Mouse (Mus musculus) G1E (cell line): ENCODE data around the gene H2-M1. TPM values are rescaled to one million over a fixed set of nuclear protein-coding genes. Genes with fewer than 3 reads are reported as not detected.

Experiments
- ATAC-seq: 2 replicates; pipeline ENCODE4 v1.8.0; 2016; ENCODE audit warnings: mild to moderate bottlenecking; ENCODE audit not compliant: insufficient number of reproducible peaks, poor library complexity, low FRiP score, severe bottlenecking; ENCODE audit errors: extremely low read depth
- DNase-seq: peaks from one replicate; pipeline ENCODE4 v3.0.0; 2012; ENCODE audit warnings: low spot score
- H3K27me3 ChIP-seq: 2 replicates; pipeline ENCODE4 v1.6.1; 2012; ENCODE audit warnings: mild to moderate bottlenecking, low read length, inconsistent platforms; ENCODE audit not compliant: insufficient read depth
- H3K36me3 ChIP-seq: replicated peaks from 2 replicates; pipeline ENCODE3; 2012; ENCODE audit warnings: mild to moderate bottlenecking, inconsistent platforms
- H3K4me1 ChIP-seq: 2 replicates; pipeline ENCODE4 v1.6.1; 2012; ENCODE audit warnings: low read depth, low read length, inconsistent platforms, mixed read lengths; ENCODE audit not compliant: insufficient read depth
- H3K4me3 ChIP-seq: 2 replicates; pipeline ENCODE4 v1.5.1; 2012; ENCODE audit warnings: low read depth, mild to moderate bottlenecking, inconsistent platforms, low read length, moderate library complexity, mixed read lengths
- H3K9me3 ChIP-seq: replicated peaks from 2 replicates; pipeline ENCODE4 v1.6.1; 2012; ENCODE audit warnings: inconsistent platforms
- CTCF ChIP-seq: IDR thresholded peaks from 2 replicates; pipeline ENCODE4 v1.5.1; 2012; ENCODE audit warnings: low read depth, low read length, inconsistent platforms, mixed read lengths
- GATA1 ChIP-seq: IDR thresholded peaks from 2 replicates; pipeline ENCODE4 v1.6.1; 2012; ENCODE audit warnings: borderline replicate concordance, low read length, inconsistent platforms, mixed read lengths
- GATA2 ChIP-seq: IDR thresholded peaks from 2 replicates; pipeline ENCODE4 v1.6.1; 2012; ENCODE audit warnings: low read depth, low read length, inconsistent platforms, borderline replicate concordance
- POLR2AphosphoS5 ChIP-seq: IDR thresholded peaks from 2 replicates; pipeline ENCODE4 v1.6.1; 2012; ENCODE audit warnings: low read depth, low read length, inconsistent platforms; ENCODE audit not compliant: insufficient replicate concordance
- TAL1 ChIP-seq: conservative IDR thresholded peaks from 2 replicates; pipeline ENCODE4 v1.6.1; 2012; ENCODE audit warnings: low read depth, low read length, inconsistent platforms, mixed read lengths
- polyA plus RNA-seq: library from polyadenylated mRNA; stranded (reverse); fragments of >175 nt; gene quantifications from 2 replicates; pipeline ENCODE4 v1.2.3, GENCODE M21; 2012
- total RNA-seq, 2 experiments: library from RNA; stranded (forward) in 1 of 2; stranded (reverse) in 1 of 2; fragments of 200-1000 nt in 1 of 2; fragments of >200 nt in 1 of 2; fragmentation: Nextera tagmentation in 1 of 2; gene quantifications; 2 replicates each; pipeline ENCODE4 v1.2.3; 2014 to 2017

Gene H2-M1
- not detected in 2 replicates for total RNA-seq (2014; fragmentation: Nextera tagmentation)
- 0.16 TPM in 1 of 2 replicates, not detected in the other for total RNA-seq (2017)
- not detected in 2 replicates for polyA plus RNA-seq

GRCm38 (mm10) chr17:36672119-36672518 is at the start of gene H2-M1:
Gene H2-M1 (minus strand): TSS chr17:36672219.
- Histone ChIP-seq H3K4me3 (no peak within 1 kb of the TSS), H3K4me1 (no peaks in the 10 kb centered on the region), H3K27me3 (no peaks in the 10 kb centered on the region), H3K9me3 (no peaks in the 10 kb centered on the region), H3K36me3 (no peaks in the 10 kb centered on the region)
- DNase-seq (no peak), ATAC-seq (no peak)
- TF ChIP-seq CTCF (no peak), TAL1 (no peak), GATA1 (no peak), POLR2AphosphoS5 (no peak), GATA2 (no peak)

- no peak for ATAC-seq
- no peaks in the 10 kb centered on the region for H3K36me3 ChIP-seq
These were observed 25.7 kb upstream of the H2-M1 start for GRCm38 (mm10) chr17:36697693-36698092.

GRCm38 (mm10) chr17:36642566-36642965 is 29.5 kb downstream of the H2-M1 start, which contains the start of gene H2-M9:
Gene H2-M9 (minus strand): TSS chr17:36642666.
- TF ChIP-seq GATA2 (no peak), TAL1 (no peak), POLR2AphosphoS5 (no peak), CTCF (no peak), GATA1 (no peak)
- H3K27me3 ChIP-seq = no peaks in the 10 kb centered on the region
- no peaks in the 10 kb centered on the region for H3K9me3 ChIP-seq
- H3K4me3 ChIP-seq = no peak within 1 kb of the TSS
- no peaks in the 10 kb centered on the region for H3K4me1 ChIP-seq
- ATAC-seq (no peak), DNase-seq (no peak)
- H3K36me3 ChIP-seq = no peaks in the 10 kb centered on the region

More at GRCm38 (mm10) chr17:36697693-36698092, 25.7 kb upstream of the H2-M1 start:
- no peaks in the 10 kb centered on the region for H3K27me3 ChIP-seq
- TF ChIP-seq GATA2 = no peak
- no peak for DNase-seq
- H3K4me1 ChIP-seq = no peaks in the 10 kb centered on the region
- no peaks in the 10 kb centered on the region for H3K9me3 ChIP-seq
- no peak overlapping the region for H3K4me3 ChIP-seq

Other genes with a start within 250 kb of the H2-M1 start
- not detected in 2 replicates for gene H2-M10.4, start 209.9 kb downstream of the H2-M1 start, total RNA-seq (2014; fragmentation: Nextera tagmentation)
- gene H2-M10.4, start 209.9 kb downstream of the H2-M1 start, total RNA-seq (2017) = not detected in 2 replicates
- not detected in 2 replicates for gene H2-M10.4, start 209.9 kb downstream of the H2-M1 start, polyA plus RNA-seq
- gene H2-M11, start 125.1 kb downstream of the H2-M1 start, total RNA-seq (2014; fragmentation: Nextera tagmentation) = not detected in 2 replicates
- not detected in 2 replicates for gene H2-M11, start 125.1 kb downstream of the H2-M1 start, total RNA-seq (2017)
- gene H2-M11, start 125.1 kb downstream of the H2-M1 start, polyA plus RNA-seq = not detected in 2 replicates
- gene H2-M9, start 29.6 kb downstream of the H2-M1 start, total RNA-seq (2014; fragmentation: Nextera tagmentation) = not detected in 2 replicates
- gene H2-M9, start 29.6 kb downstream of the H2-M1 start, total RNA-seq (2017) = 0.12 and 0.27 TPM in 2 replicates
- not detected in 2 replicates for gene H2-M9, start 29.6 kb downstream of the H2-M1 start, polyA plus RNA-seq
- gene H2-M10.5, start 100.7 kb upstream of the H2-M1 start, total RNA-seq (2014; fragmentation: Nextera tagmentation) = not detected in 2 replicates
- not detected in 2 replicates for gene H2-M10.5, start 100.7 kb upstream of the H2-M1 start, total RNA-seq (2017)
- not detected in 2 replicates for gene H2-M10.5, start 100.7 kb upstream of the H2-M1 start, polyA plus RNA-seq
- gene H2-M10.6, start 140.0 kb upstream of the H2-M1 start, total RNA-seq (2014; fragmentation: Nextera tagmentation) = not detected in 2 replicates
- gene H2-M10.6, start 140.0 kb upstream of the H2-M1 start, total RNA-seq (2017) = 0.06 TPM in 1 of 2 replicates, not detected in the other
- not detected in 2 replicates for gene H2-M10.6, start 140.0 kb upstream of the H2-M1 start, polyA plus RNA-seq
- 31.8 and 39.7 TPM in 2 replicates for gene Trim26, start 164.9 kb upstream of the H2-M1 start, total RNA-seq (2014; fragmentation: Nextera tagmentation)
- gene Trim26, start 164.9 kb upstream of the H2-M1 start, total RNA-seq (2017) = 12.5 TPM in 2 replicates
- gene Trim26, start 164.9 kb upstream of the H2-M1 start, polyA plus RNA-seq = 11.7 and 13.4 TPM in 2 replicates
- gene Trim15, start 195.0 kb upstream of the H2-M1 start, total RNA-seq (2014; fragmentation: Nextera tagmentation) = not detected in 2 replicates
- 0.22 TPM in 1 of 2 replicates, not detected in the other for gene Trim15, start 195.0 kb upstream of the H2-M1 start, total RNA-seq (2017)
- gene Trim15, start 195.0 kb upstream of the H2-M1 start, polyA plus RNA-seq = not detected in 2 replicates
- gene Trim10, start 197.4 kb upstream of the H2-M1 start, total RNA-seq (2014; fragmentation: Nextera tagmentation) = 8.3 and 18.1 TPM in 2 replicates
- gene Trim10, start 197.4 kb upstream of the H2-M1 start, total RNA-seq (2017) = 16.2 and 17.5 TPM in 2 replicates
- gene Trim10, start 197.4 kb upstream of the H2-M1 start, polyA plus RNA-seq = 2.7 and 6.1 TPM in 2 replicates
- not detected in 2 replicates for gene Trim40, start 217.9 kb upstream of the H2-M1 start, total RNA-seq (2014; fragmentation: Nextera tagmentation)
- 0.12 TPM in 1 of 2 replicates, not detected in the other for gene Trim40, start 217.9 kb upstream of the H2-M1 start, total RNA-seq (2017)
- not detected in 2 replicates for gene Trim40, start 217.9 kb upstream of the H2-M1 start, polyA plus RNA-seq
- gene Trim31, start 225.9 kb upstream of the H2-M1 start, total RNA-seq (2014; fragmentation: Nextera tagmentation) = not detected in 2 replicates
- gene Trim31, start 225.9 kb upstream of the H2-M1 start, total RNA-seq (2017) = not detected in 2 replicates
- gene Trim31, start 225.9 kb upstream of the H2-M1 start, polyA plus RNA-seq = not detected in 2 replicates